Mouse (Mus musculus) megakaryocyte, embryonic 14.5 days (primary cell): ENCODE data around the gene Smok3a.

ENCODE experiments used
- FLI1 ChIP-seq: IDR thresholded peaks from 2 replicates; pipeline ENCODE4 v1.6.1; 2012; ENCODE audit warnings: low read length, inconsistent platforms, mixed read lengths
- GATA1 ChIP-seq: IDR thresholded peaks from 3 replicates; pipeline ENCODE4 v1.6.1; 2012; ENCODE audit warnings: mixed read lengths, low read length, inconsistent platforms, borderline replicate concordance

DNA sequence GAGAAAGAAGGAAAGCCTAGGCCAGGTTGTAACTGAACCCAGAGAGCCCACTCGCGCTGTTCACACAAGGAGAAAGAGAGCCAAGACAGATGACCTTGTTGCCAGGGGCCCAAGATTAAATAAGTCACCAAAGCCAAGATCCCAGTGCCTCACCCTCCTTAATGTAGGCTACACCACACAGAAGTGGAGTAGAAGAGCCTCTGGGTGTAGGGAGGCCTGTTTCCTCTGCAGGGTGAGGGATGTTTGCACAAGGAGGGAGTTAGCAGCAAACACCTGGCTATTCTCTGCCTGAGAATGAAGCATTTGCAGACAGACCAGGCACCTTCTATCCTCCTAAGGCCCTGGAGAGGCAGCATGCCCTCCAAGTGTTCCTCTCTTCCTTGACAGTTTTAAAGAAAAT is 4.5 kb upstream of the Smok3a start:
- TF ChIP-seq GATA1 (no peak), FLI1 (no peak)
